In genomic region chr4:43631956-43632920, GRCm38 (mm10) we compare ENCODE assay signal across 9 mouse cellular contexts. TPM values are rescaled to one million over a fixed set of nuclear protein-coding genes. Genes with fewer than 3 reads are reported as not detected.
A peak's percentile ranks its signal among the peaks of the same experiment; 100 is the strongest.
DNase-seq lines count a peak whose midpoint lies in the region; ATAC-seq and TF ChIP-seq lines count a peak whose summit lies in the region.
"Had no signal": no experiment of that assay in that cellular context is flagged by ENCODE, and none has a peak within 500 bp of the region (broad histone marks: within the 10 kb centered on the region; RNA-seq: fewer than 3 reads in every experiment).

No protein-coding gene starts in this region.

- peak overlapping the region; percentile 91 for H3K9ac ChIP-seq in heart, embryonic 15.5 days
- peak overlapping the region; percentile 78 for H3K9ac ChIP-seq in neural tube, embryonic 15.5 days (replicated peaks)

- peak overlapping the region; percentile 95 for H3K4me2 ChIP-seq in heart, embryonic 15.5 days
- H3K4me2 ChIP-seq in neural tube, embryonic 15.5 days = peak overlapping the region; percentile 94

- no peak overlapping the region for H3K27ac ChIP-seq in testis, adult 2 months (ENCODE audit: control insufficient read depth, insufficient read depth, low read depth, low read length)
- peak overlapping the region; percentile 83 for H3K27ac ChIP-seq in heart, embryonic 15.5 days
- H3K27ac ChIP-seq in neural tube, embryonic 15.5 days (replicated peaks) = peak overlapping the region; percentile 88

- whole genome bisulfite sequencing in heart, embryonic 15.5 days = 46% methylated on average over 42 of the region's 42 CpGs
- 45% methylated on average over 42 of the region's 42 CpGs for WGBS in neural tube, embryonic 15.5 days

- peaks cover 2% of the 10 kb centered on the region; the same call in 1 of the 2 replicates for H3K27me3 ChIP-seq in testis, adult 2 months (ENCODE audit: control insufficient read depth, insufficient read depth, low read length)
- peaks cover 7% of the 10 kb centered on the region; the same call in 1 of the 2 replicates for H3K27me3 ChIP-seq in heart, embryonic 15.5 days
- no peaks in the 10 kb centered on the region for H3K27me3 ChIP-seq in neural tube, embryonic 15.5 days (replicated peaks)

- peaks cover 20% of the 10 kb centered on the region for H3K4me1 ChIP-seq in testis, adult 2 months (ENCODE audit: control insufficient read depth, insufficient read depth, low read length)
- H3K4me1 ChIP-seq in heart, embryonic 15.5 days (replicated peaks) = peaks cover 42% of the 10 kb centered on the region
- H3K4me1 ChIP-seq in neural tube, embryonic 15.5 days = peaks cover 45% of the 10 kb centered on the region

- peak overlapping the region; percentile 52 for H3K4me3 ChIP-seq in testis, adult 2 months (ENCODE audit: control insufficient read depth, low read depth, low read length)
- peak overlapping the region; percentile 78 for H3K4me3 ChIP-seq in heart, embryonic 15.5 days
- H3K4me3 ChIP-seq in neural tube, embryonic 15.5 days (replicated peaks) = peak overlapping the region; percentile 59

- DNase-seq in adrenal gland, postnatal 10 days = peak; percentile 31
- DNase-seq in adrenal gland, postnatal 4 days (ENCODE audit: low spot score in 2 of 2) = no peak
- no peak for DNase-seq in testis, postnatal 14 days (ENCODE audit: low spot score)
- DNase-seq in kidney, postnatal 4 days = peak; percentile 29 to 48

- no peaks in the 10 kb centered on the region for H3K9me3 ChIP-seq in heart, embryonic 15.5 days (replicated peaks)
- H3K9me3 ChIP-seq in neural tube, embryonic 15.5 days (replicated peaks) = no peaks in the 10 kb centered on the region

- no peak for TF ChIP-seq CTCF in testis, adult 2 months (IDR thresholded peaks at IDR 0.05; ENCODE audit: control insufficient read depth, insufficient read depth, insufficient replicate concordance, low read depth, low read length)

- TF ChIP-seq POLR2A in testis, adult 2 months (IDR thresholded peaks at IDR 0.05; ENCODE audit: control insufficient read depth, low read depth, low read length) = no peak

- H3K36me3 ChIP-seq in testis, adult 2 months (ENCODE audit: control insufficient read depth, insufficient read depth, low read length) = no peaks in the 10 kb centered on the region
- H3K36me3 ChIP-seq in heart, embryonic 15.5 days = no peaks in the 10 kb centered on the region
- H3K36me3 ChIP-seq in neural tube, embryonic 15.5 days = no peaks in the 10 kb centered on the region

- no peak for ATAC-seq in heart, embryonic 15.5 days (replicated peaks; ENCODE audit: insufficient number of reproducible peaks, insufficient read depth, low FRiP score, low read depth)
- peak; percentile 15; the same call in 1 of the 2 replicates for ATAC-seq in neural tube, embryonic 15.5 days (ENCODE audit: low FRiP score)
- ATAC-seq in erythroid progenitor cell, adult 5-6 weeks (replicated peaks; ENCODE audit: low FRiP score, poor library complexity, severe bottlenecking) = no peak

RNA-seq across cellular contexts. Expression of gene Npr2, which starts 0.5 kb away (rescaled TPM):
- 10 to 100 TPM; 30.1 to 48.3 TPM for total RNA-seq in adrenal gland, postnatal 10 days (2021)
- 10 to 100 TPM; 43.0 to 47.5 TPM for total RNA-seq in adrenal gland, postnatal 4 days (2021)
- 2.6 and 4.0 TPM in 2 replicates for polyA plus RNA-seq in testis, adult 2 months (2012; rRNA removed)
- 6.7 and 10.8 TPM in 2 replicates for polyA plus RNA-seq in heart, embryonic 15.5 days (2015; fragmentation: Nextera tagmentation; extraction: Ambion mirVana)
- 12.9 and 16.1 TPM in 2 replicates for polyA plus RNA-seq in neural tube, embryonic 15.5 days (2015; fragmentation: Nextera tagmentation; extraction: Ambion mirVana)
- 10.8 TPM in 1 of 2 replicates, not detected in the other for total RNA-seq in erythroid progenitor cell, adult 5-6 weeks (2015; ENCODE audit: low replicate concordance)
- total RNA-seq in erythroid progenitor cell, adult 5-6 weeks (2017; ENCODE audit: low replicate concordance) = 0.13 TPM in 1 of 2 replicates, not detected in the other

RNA-seq across cellular contexts. Expression of gene Spag8, which starts 21.2 kb away (rescaled TPM):
- total RNA-seq in adrenal gland, postnatal 10 days (2021) = under 1 TPM; 0.57 to 0.79 TPM
- 1 to 10 TPM; 1.2 to 1.4 TPM for total RNA-seq in adrenal gland, postnatal 4 days (2021)
- polyA plus RNA-seq in testis, adult 2 months (2012; rRNA removed) = 112 and 124 TPM in 2 replicates
- 0.30 and 0.77 TPM in 2 replicates for polyA plus RNA-seq in heart, embryonic 15.5 days (2015; fragmentation: Nextera tagmentation; extraction: Ambion mirVana)
- 4.1 and 4.3 TPM in 2 replicates for polyA plus RNA-seq in neural tube, embryonic 15.5 days (2015; fragmentation: Nextera tagmentation; extraction: Ambion mirVana)
- total RNA-seq in erythroid progenitor cell, adult 5-6 weeks (2015; ENCODE audit: low replicate concordance) = not detected in 2 replicates
- total RNA-seq in erythroid progenitor cell, adult 5-6 weeks (2017; ENCODE audit: low replicate concordance) = 3.9 TPM in 1 of 2 replicates, not detected in the other
- polyA plus RNA-seq: erythroblast, embryonic 14.5 days had no signal

RNA-seq across cellular contexts. Expression of gene Hint2, which starts 24.0 kb away (rescaled TPM):
- 100 to 1,000 TPM; 106 to 111 TPM for total RNA-seq in adrenal gland, postnatal 10 days (2021)
- 10 to 100 TPM; 76.5 to 83.8 TPM for total RNA-seq in adrenal gland, postnatal 4 days (2021)
- polyA plus RNA-seq in testis, adult 2 months (2012; rRNA removed) = 11.6 and 14.3 TPM in 2 replicates
- polyA plus RNA-seq in heart, embryonic 15.5 days (2015; fragmentation: Nextera tagmentation; extraction: Ambion mirVana) = 150 and 188 TPM in 2 replicates
- 77.5 and 78.9 TPM in 2 replicates for polyA plus RNA-seq in neural tube, embryonic 15.5 days (2015; fragmentation: Nextera tagmentation; extraction: Ambion mirVana)
- 18.9 and 26.7 TPM in 2 replicates for total RNA-seq in erythroid progenitor cell, adult 5-6 weeks (2015; ENCODE audit: low replicate concordance)
- 6.5 and 12.0 TPM in 2 replicates for total RNA-seq in erythroid progenitor cell, adult 5-6 weeks (2017; ENCODE audit: low replicate concordance)

RNA-seq across cellular contexts. Expression of gene Tmem8b, which starts 36.5 kb away (rescaled TPM):
- total RNA-seq in adrenal gland, postnatal 10 days (2021) = 10 to 100 TPM in 1 of 2 experiments, 1 to 10 TPM in 1; 6.6 to 10.7 TPM
- total RNA-seq in adrenal gland, postnatal 4 days (2021) = 10 to 100 TPM; 11.3 to 11.6 TPM
- 55.7 and 59.7 TPM in 2 replicates for polyA plus RNA-seq in testis, adult 2 months (2012; rRNA removed)
- 3.8 and 4.6 TPM in 2 replicates for polyA plus RNA-seq in heart, embryonic 15.5 days (2015; fragmentation: Nextera tagmentation; extraction: Ambion mirVana)
- 9.1 and 12.4 TPM in 2 replicates for polyA plus RNA-seq in neural tube, embryonic 15.5 days (2015; fragmentation: Nextera tagmentation; extraction: Ambion mirVana)
- 1.4 TPM in 1 of 2 replicates, not detected in the other for total RNA-seq in erythroid progenitor cell, adult 5-6 weeks (2015; ENCODE audit: low replicate concordance)
- 0.64 TPM in 1 of 2 replicates, not detected in the other for total RNA-seq in erythroid progenitor cell, adult 5-6 weeks (2017; ENCODE audit: low replicate concordance)

RNA-seq across cellular contexts. Expression of gene Fam221b, which starts 36.7 kb away (rescaled TPM):
- total RNA-seq in adrenal gland, postnatal 10 days (2021) = under 1 TPM; 0.15 to 0.36 TPM
- total RNA-seq in adrenal gland, postnatal 4 days (2021) = under 1 TPM; 0.31 to 0.62 TPM
- polyA plus RNA-seq in testis, adult 2 months (2012; rRNA removed) = 182 and 185 TPM in 2 replicates
- 1.6 and 4.0 TPM in 2 replicates for polyA plus RNA-seq in heart, embryonic 15.5 days (2015; fragmentation: Nextera tagmentation; extraction: Ambion mirVana)
- polyA plus RNA-seq in neural tube, embryonic 15.5 days (2015; fragmentation: Nextera tagmentation; extraction: Ambion mirVana) = 1.5 and 1.6 TPM in 2 replicates
- not detected in 2 replicates for total RNA-seq in erythroid progenitor cell, adult 5-6 weeks (2015; ENCODE audit: low replicate concordance)
- total RNA-seq in erythroid progenitor cell, adult 5-6 weeks (2017; ENCODE audit: low replicate concordance) = 1.7 TPM in 1 of 2 replicates, not detected in the other

Comparison
In these comparisons a context has a peak if more than half of its experiments do, and no peak if none do; other contexts are left out.
1. DNase-seq: peak in adrenal gland, postnatal 10 days (single experiment) and kidney, postnatal 4 days (2 of 2); none in adrenal gland, postnatal 4 days (0 of 2) and testis, postnatal 14 days (single experiment).
2. Peak in every context shown above with its lines, with median percentiles within 50 percentile points of each other: H3K4me3 ChIP-seq.